Mouse (Mus musculus): Measurements from ENCODE around the gene Icam5.
A peak's percentile ranks its signal among the peaks of the same experiment; 100 is the strongest.
"Not testable (repeated sequence)": the region's sequence is repeated elsewhere in the genome, so short reads cannot be mapped to it uniquely, and the experiment has no call there.

Icam5 gene

GRCm38 (mm10) chr9:21036666-21037065 is 4.8 kb downstream of the Icam5 start:
- no peak for DNase-seq

DNA sequence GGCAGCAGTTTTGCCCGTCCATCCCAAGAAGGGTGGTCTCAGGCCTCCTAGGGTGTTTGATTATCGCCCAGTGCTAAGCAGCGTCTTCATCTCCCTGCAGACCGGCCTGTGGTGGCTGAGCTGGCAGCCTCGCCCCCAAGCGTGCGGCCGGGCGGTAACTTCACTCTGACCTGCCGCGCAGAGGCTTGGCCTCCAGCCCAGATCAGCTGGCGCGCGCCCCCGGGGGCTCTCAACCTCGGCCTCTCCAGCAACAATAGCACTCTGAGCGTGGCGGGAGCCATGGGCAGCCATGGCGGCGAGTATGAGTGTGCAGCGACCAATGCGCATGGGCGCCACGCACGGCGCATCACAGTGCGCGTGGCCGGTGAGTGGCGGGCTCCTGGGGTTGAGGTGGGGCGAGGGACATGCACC is 5.6 kb downstream of the Icam5 start:
- DNase-seq, result no peak

DNA sequence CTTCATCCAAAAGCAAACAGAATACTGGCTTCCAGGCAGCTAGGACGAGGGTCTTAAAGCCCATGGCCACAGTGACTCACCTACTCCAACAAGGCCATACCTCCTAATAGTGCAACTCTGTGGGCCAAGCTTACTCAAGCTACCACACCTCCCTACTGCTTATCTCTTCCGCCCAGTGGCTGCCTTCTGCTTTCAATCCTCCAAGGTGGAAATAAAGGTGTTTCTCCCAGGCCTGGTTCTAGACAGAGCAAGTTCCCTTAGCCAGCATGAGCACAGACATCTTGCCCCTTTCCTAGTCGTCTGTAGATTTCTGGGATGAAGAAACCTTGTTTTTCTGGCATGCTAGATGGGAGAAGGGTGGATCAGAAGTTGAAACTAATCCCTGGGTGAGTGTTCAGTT is 7.9 kb downstream of the Icam5 start:
- DNase-seq, result no peak

DNA sequence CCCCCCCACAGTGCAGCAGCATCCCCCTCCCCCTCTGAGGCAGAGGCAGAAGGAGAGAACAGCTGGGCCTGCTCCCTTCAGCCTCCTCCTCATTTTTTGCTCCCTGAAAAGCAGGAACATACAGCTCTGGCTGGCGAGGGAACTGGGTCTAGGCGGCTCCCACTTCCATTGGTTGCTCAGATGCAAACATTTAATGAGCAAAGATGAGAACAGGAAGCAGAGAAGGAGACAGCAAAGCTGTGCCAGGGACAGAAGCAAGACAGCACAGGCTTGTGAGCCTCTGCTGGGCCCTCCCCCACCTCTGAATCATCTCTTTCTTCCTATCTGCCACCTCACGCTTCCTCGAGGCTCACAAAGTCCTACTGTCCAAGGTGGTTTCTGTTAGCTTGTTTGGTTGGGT is 9.4 kb downstream of the Icam5 start:
- DNase-seq, result no peak

GRCm38 (mm10) chr9:21043563-21043962 is 11.7 kb downstream of the Icam5 start:
- no peak for DNase-seq

- DNase-seq, result not testable (repeated sequence)
These were observed 12.9 kb downstream of the Icam5 start for GRCm38 (mm10) chr9:21044785-21045184.

DNA sequence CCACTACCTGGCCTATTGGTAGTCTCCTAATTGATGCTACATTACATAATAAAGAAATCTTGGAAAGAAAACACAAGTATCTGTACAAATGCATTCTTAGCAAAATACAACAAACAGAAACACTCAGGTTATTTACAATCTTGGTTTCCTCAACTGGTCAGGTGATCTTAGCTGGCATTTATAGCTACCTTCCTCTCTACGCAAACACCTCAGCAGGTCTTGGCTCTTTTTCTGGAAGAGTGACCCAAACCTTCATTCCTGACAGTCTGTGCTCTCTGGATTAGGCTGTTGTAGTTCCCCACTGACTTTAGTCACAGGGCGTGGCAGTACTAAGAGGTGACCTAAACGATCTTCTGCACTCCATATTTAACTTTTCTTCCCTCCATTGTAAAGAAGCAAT is 13.4 kb downstream of the Icam5 start:
- DNase-seq, result no peak

- no peak for DNase-seq
These were observed 19.7 kb downstream of the Icam5 start for GRCm38 (mm10) chr9:21051578-21051977.

- no peak for DNase-seq
These were observed 31.1 kb downstream of the Icam5 start for GRCm38 (mm10) chr9:21062928-21063327.

GRCm38 (mm10) chr9:21067006-21067684 is 35.3 kb downstream of the Icam5 start, which contains the start of gene Zglp1:
Zglp1 (minus strand) TSS chr9:21067093.
- DNase-seq, result no peak

DNA sequence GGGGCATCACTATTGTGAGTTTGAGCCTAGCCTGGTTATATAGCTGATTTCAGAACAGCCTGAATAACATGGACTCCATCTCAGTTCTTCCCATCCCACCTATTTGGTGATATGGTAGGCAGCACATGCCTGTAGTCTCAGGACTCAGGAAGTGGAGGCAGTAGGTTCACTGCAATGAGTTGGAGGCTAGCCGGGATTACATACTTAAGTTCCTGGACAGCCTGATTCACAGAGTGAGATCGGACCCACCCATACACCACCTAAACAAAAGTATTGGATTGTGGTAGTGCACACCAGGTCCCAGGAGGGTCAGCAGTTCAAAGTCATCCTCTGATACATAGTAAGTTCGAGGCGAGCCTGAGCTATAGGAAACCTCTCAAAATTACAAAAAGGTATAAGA is 40.8 kb downstream of the Icam5 start:
- DNase-seq, result no peak

GRCm38 (mm10) chr9:21073044-21073840 is 41.4 kb downstream of the Icam5 start, which contains the start of the genes Gm49373 and Fdx1l:
Gm49373 (minus strand) TSS chr9:21073096.
Fdx1l (minus strand) TSS chr9:21073614.
- DNase-seq, result peak; percentile 83

GRCm38 (mm10) chr9:21074173-21074572 is 42.3 kb downstream of the Icam5 start:
- DNase-seq, result no peak

- no peak for DNase-seq
These were observed 43.8 kb downstream of the Icam5 start for GRCm38 (mm10) chr9:21075625-21076024.

GRCm38 (mm10) chr9:21081127-21081526 is 49.3 kb downstream of the Icam5 start:
- no peak for DNase-seq

DNA sequence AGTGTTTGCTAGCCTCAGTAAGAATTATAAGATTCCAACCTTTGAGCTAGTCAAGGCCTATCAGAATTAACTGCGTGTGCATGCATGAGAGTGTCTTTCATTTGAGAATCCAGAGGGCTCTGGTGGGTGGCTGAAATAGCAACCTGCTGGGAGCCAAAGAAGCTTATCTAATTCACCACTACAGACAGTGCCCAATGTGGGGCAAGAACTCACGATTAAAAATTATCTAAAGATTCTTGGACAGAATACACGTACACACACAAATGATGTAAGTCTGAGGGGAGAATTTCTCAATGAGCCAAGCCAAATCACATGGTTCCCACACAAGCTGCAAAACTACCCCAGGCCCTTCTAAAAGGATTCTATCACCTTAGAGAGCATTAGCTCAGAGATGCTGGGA is 51.5 kb downstream of the Icam5 start:
- no peak for DNase-seq
